Mouse (Mus musculus) G1E (cell line): ENCODE measurements around the gene Tnp2. TPM values are rescaled to one million over a fixed set of nuclear protein-coding genes. Genes with fewer than 3 reads are reported as not detected.

Source experiments
- ATAC-seq: 2 replicates; pipeline ENCODE4 v1.8.0; 2016; ENCODE audit warnings: mild to moderate bottlenecking; ENCODE audit not compliant: insufficient number of reproducible peaks, poor library complexity, low FRiP score, severe bottlenecking; ENCODE audit errors: extremely low read depth
- DNase-seq: peaks from one replicate; pipeline ENCODE4 v3.0.0; 2012; ENCODE audit warnings: low spot score
- H3K27me3 ChIP-seq: 2 replicates; pipeline ENCODE4 v1.6.1; 2012; ENCODE audit warnings: mild to moderate bottlenecking, low read length, inconsistent platforms; ENCODE audit not compliant: insufficient read depth
- H3K36me3 ChIP-seq: replicated peaks from 2 replicates; pipeline ENCODE3; 2012; ENCODE audit warnings: mild to moderate bottlenecking, inconsistent platforms
- H3K4me1 ChIP-seq: 2 replicates; pipeline ENCODE4 v1.6.1; 2012; ENCODE audit warnings: low read depth, low read length, inconsistent platforms, mixed read lengths; ENCODE audit not compliant: insufficient read depth
- H3K4me3 ChIP-seq: 2 replicates; pipeline ENCODE4 v1.5.1; 2012; ENCODE audit warnings: low read depth, mild to moderate bottlenecking, inconsistent platforms, low read length, moderate library complexity, mixed read lengths
- H3K9me3 ChIP-seq: replicated peaks from 2 replicates; pipeline ENCODE4 v1.6.1; 2012; ENCODE audit warnings: inconsistent platforms
- CTCF ChIP-seq: IDR thresholded peaks from 2 replicates; pipeline ENCODE4 v1.5.1; 2012; ENCODE audit warnings: low read depth, low read length, inconsistent platforms, mixed read lengths
- GATA1 ChIP-seq: IDR thresholded peaks from 2 replicates; pipeline ENCODE4 v1.6.1; 2012; ENCODE audit warnings: borderline replicate concordance, low read length, inconsistent platforms, mixed read lengths
- GATA2 ChIP-seq: IDR thresholded peaks from 2 replicates; pipeline ENCODE4 v1.6.1; 2012; ENCODE audit warnings: low read depth, low read length, inconsistent platforms, borderline replicate concordance
- POLR2AphosphoS5 ChIP-seq: IDR thresholded peaks from 2 replicates; pipeline ENCODE4 v1.6.1; 2012; ENCODE audit warnings: low read depth, low read length, inconsistent platforms; ENCODE audit not compliant: insufficient replicate concordance
- TAL1 ChIP-seq: conservative IDR thresholded peaks from 2 replicates; pipeline ENCODE4 v1.6.1; 2012; ENCODE audit warnings: low read depth, low read length, inconsistent platforms, mixed read lengths
- polyA plus RNA-seq: library from polyadenylated mRNA; stranded (reverse); fragments of >175 nt; gene quantifications from 2 replicates; pipeline ENCODE4 v1.2.3, GENCODE M21; 2012
- total RNA-seq, 2 experiments: library from RNA; stranded (forward) in 1 of 2; stranded (reverse) in 1 of 2; fragments of 200-1000 nt in 1 of 2; fragments of >200 nt in 1 of 2; fragmentation: Nextera tagmentation in 1 of 2; gene quantifications; 2 replicates each; pipeline ENCODE4 v1.2.3; 2014 to 2017

Tnp2 gene
- total and polyA plus RNA-seq, 3 experiments, result not detected

DNA sequence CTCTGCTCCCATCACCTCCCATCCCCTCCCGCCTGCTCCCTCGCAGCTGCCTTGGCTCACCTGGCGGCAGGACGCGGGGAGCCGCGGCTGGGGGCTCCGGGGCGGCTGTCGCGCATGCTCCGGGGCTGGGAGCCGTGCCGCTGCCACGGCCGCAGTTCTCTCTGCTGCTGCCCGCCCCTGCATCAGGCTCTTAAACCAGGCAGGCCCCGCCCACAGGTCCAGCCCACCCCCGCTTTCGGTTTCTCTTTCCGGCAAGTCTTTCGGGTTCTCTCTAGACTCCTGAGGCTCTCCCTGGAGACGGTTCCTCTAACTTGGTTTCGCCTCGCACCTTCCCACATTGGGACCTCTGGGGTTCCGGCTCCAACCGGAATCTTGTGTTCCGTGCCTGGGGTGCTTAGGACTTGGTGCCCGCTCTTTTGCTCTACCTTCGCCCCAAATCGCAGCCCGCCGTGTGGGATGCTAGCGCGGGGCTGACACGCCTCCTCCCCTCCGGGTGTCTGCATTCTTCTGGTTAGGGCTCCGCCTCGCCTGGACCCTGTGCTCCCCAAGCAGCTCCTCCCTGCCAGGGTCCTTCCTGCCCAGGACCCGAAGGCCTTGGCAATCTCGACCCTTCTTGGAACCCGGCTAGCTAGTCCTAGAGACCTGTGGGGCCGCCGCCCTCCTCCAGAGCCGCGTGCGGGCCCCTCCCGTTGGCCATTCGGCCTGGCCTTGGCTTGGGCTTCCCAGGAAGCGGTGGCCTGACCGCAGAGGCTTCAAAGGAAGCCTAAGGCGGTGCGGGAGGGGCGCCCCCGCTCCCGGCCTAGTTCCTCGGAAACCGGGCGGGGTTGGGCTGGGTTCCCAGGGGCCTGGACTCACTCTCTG, 2.9 kb downstream of the Tnp2 start, which contains the start of gene Socs1:
Socs1 (minus strand) TSS at position 166 of the 861 bp plus-strand sequence.
- DNase-seq (peak; percentile 95), ATAC-seq (peak; percentile 66)
- Histone ChIP-seq H3K27me3 (peaks cover 16% of the 10 kb centered on the region), H3K4me3 (peak within 1 kb of the TSS; percentile 84), H3K4me1 (peaks cover 78% of the 10 kb centered on the region), H3K36me3 (peaks cover 38% of the 10 kb centered on the region), H3K9me3 (peaks cover 7% of the 10 kb centered on the region)
- no peak for TF ChIP-seq CTCF
- no peak for TF ChIP-seq TAL1
- no peak for TF ChIP-seq POLR2AphosphoS5
- no peak for TF ChIP-seq GATA1
- TF ChIP-seq GATA2, result no peak

DNA sequence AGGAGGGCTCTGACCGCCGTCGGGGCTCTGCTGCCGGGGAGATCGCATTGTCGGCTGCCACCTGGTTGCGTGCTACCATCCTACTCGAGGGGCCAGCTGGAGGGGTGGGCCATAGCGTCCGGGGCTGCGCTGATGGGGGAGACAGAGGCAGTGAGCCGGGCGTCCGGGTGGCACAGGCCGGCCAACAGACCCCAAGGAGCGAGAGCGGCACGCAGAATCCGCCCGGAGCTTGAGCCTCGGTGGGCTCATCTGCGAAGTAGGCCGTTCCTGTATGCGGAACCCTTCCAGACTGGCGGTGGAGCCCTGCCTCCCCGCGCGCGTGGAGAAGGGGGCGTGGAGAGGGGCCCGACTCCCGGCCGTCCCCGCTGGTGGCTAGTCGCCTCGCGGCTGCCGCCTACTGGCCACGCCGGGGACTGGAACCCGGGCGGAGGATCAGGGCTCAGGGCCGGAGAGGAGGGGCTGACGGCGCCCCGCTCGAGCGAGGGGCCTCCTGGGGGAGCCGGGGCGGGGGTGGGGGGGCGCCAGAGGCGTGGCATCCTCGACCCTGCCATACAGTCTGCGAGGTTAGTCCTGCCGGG, 3.6 kb downstream of the Tnp2 start:
- ATAC-seq, result no peak; the same call in 1 of the 2 replicates
- DNase-seq, result peak; percentile 95
- Histone ChIP-seq H3K4me1 (peaks cover 83% of the 10 kb centered on the region), H3K27me3 (peaks cover 10% of the 10 kb centered on the region), H3K36me3 (peaks cover 42% of the 10 kb centered on the region), H3K4me3 (peak overlapping the region; percentile 84), H3K9me3 (peaks cover 7% of the 10 kb centered on the region)
- TF ChIP-seq CTCF (peak; percentile 44; the same call in 1 of the 2 replicates), GATA2 (no peak), POLR2AphosphoS5 (no peak)

DNA sequence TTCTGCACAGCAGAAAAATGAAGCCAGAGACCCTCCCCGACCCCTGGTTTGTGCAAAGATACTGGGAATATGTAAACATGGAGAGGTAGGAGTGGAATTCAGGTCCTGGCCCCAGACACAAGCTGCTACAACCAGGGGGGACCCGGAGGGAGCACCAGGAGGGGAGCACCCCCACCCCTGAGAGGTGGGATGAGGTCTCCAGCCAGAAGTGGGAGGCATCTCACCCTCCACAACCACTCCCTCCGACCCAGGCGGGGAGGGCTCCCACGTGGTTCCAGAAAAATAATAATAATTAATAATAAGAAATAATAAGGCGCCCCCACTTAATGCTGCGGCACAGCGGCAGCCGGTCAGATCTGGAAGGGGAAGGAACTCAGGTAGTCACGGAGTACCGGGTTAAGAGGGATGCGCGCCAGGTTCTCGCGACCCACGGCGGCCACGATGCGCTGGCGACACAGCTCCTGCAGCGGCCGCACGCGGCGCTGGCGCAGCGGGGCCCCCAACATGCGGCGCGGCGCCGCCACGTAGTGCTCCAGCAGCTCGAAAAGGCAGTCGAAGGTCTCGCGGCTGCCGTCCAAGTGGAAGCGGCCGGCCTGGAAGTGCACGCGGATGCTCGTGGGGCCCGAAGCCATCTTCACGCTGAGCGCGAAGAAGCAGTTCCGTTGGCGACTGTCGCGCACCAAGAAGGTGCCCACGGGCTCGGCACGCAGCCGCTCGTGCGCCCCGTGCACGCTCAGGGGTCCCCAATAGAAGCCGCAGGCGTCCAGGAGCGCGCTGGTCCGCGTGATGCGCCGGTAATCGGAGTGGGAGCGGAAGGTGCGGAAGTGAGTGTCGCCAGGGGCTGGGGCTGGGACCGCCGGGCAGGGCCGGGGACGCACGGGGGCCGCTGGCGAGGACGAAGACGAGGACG, 4.3 kb downstream of the Tnp2 start:
- H3K27me3 ChIP-seq, result peaks cover 7% of the 10 kb centered on the region; the same call in 1 of the 2 replicates
- no peak for TF ChIP-seq POLR2AphosphoS5
- no peak for TF ChIP-seq GATA2
- TF ChIP-seq CTCF, result no peak
- no peak for TF ChIP-seq TAL1
- ATAC-seq, result no peak
- peaks cover 7% of the 10 kb centered on the region for H3K9me3 ChIP-seq
- DNase-seq, result no peak
- H3K36me3 ChIP-seq, result peaks cover 42% of the 10 kb centered on the region
- peaks cover 88% of the 10 kb centered on the region for H3K4me1 ChIP-seq
- peak overlapping the region; percentile 84 for H3K4me3 ChIP-seq

DNA sequence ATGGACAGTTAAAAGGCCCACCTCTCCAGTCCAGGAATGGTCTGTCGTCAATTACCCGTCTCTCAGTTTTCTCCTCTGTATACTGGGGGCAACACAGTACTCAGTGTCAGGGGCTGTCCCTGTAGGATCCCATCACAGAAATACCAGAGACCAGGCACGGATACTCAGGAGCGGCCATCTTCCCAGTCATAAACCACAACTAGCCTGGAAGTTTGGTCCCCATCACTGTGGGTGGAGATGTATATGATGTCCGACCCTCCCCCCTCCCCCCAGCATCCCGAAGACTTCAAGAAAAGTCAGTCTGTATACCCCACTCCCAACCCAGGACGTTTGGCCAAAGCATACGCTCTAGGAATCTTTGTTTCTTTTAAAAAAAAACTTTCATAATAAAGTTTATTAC, 5.0 kb downstream of the Tnp2 start:
- H3K27me3 ChIP-seq, result peaks cover 5% of the 10 kb centered on the region; the same call in 1 of the 2 replicates
- DNase-seq (no peak), ATAC-seq (no peak)
- peak overlapping the region; percentile 84 for H3K4me3 ChIP-seq
- no peak for TF ChIP-seq GATA2
- TF ChIP-seq CTCF, result no peak
- no peak for TF ChIP-seq GATA1
- TF ChIP-seq TAL1, result no peak
- no peak for TF ChIP-seq POLR2AphosphoS5
- peaks cover 89% of the 10 kb centered on the region for H3K4me1 ChIP-seq
- H3K9me3 ChIP-seq, result peaks cover 7% of the 10 kb centered on the region
- peaks cover 42% of the 10 kb centered on the region for H3K36me3 ChIP-seq

DNA sequence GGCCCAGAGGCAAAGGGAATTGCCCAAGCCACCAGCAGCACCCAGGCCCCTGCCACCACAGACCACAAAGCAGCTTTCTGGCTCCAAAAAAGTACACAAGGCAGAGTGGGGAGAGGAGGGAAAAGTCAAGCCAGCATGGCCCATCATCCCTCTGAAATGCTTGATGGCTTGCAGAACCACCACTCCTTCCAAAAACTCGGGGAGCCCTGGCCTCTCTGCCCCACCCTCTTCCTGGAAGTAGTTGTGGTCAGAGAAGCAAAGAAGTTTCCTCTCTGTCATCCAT, 5.4 kb downstream of the Tnp2 start:
- Histone ChIP-seq H3K9me3 (peaks cover 7% of the 10 kb centered on the region), H3K4me1 (peaks cover 89% of the 10 kb centered on the region), H3K27me3 (peaks cover 1% of the 10 kb centered on the region; the same call in 1 of the 2 replicates), H3K4me3 (peak overlapping the region; percentile 84), H3K36me3 (peaks cover 42% of the 10 kb centered on the region)
- no peak for DNase-seq
- no peak for ATAC-seq
- TF ChIP-seq GATA1, result no peak
- TF ChIP-seq CTCF, result no peak
- no peak for TF ChIP-seq GATA2
- no peak for TF ChIP-seq TAL1
- no peak for TF ChIP-seq POLR2AphosphoS5

DNA sequence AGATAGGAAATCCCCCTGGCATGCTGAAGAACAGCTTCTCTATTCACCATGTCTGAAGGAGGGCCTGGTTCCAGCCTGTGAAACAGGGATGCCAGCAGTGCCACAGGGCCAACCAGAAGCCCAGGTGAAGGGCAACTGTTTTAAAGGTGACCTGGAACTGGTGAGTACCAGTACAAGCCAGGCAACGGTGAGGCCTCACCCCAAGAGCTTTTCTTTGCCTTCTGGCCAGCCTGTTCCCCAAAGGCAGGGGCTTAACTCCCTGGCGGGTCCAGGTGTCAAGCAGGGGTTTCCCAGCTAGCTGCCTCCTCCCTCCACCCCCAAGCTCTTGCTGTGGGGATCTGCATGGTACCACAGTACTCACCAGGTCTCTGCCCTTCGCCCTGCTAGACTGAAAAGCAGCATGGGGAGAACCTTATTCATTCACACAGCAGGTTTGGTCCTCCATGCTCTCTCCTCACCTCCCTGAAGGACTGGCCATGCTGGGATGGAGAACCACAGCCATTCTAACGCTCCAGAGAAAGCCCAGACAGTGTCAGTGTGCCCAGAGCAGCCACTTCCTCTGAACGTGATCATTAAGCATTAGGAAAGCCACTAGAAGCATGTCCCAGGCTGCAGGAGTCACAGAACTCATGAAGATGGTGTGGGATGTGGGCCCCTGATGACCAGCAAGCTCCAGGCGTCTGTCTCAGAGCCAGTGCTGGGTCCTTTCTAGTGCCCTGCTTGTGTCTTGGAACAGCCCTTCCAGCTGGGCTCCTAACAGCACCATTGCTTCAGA, 5.9 kb downstream of the Tnp2 start:
- H3K27me3 ChIP-seq, result no peaks in the 10 kb centered on the region
- ATAC-seq (no peak), DNase-seq (no peak)
- H3K9me3 ChIP-seq, result peaks cover 7% of the 10 kb centered on the region
- no peak for TF ChIP-seq GATA1
- TF ChIP-seq GATA2, result no peak
- TF ChIP-seq POLR2AphosphoS5, result no peak
- peaks cover 42% of the 10 kb centered on the region for H3K36me3 ChIP-seq
- H3K4me1 ChIP-seq, result peaks cover 90% of the 10 kb centered on the region
- peak overlapping the region; percentile 84 for H3K4me3 ChIP-seq
